Mouse (Mus musculus) ES-Bruce4 (cell line): Measurements from ENCODE around the gene Cd68.

ENCODE experiments used
- CTCF ChIP-seq: IDR thresholded peaks from one replicate; pipeline ENCODE4 v1.8.1; 2011; ENCODE audit warnings: low read depth, low read length
- EP300 ChIP-seq: IDR thresholded peaks from 2 replicates; pipeline ENCODE4 v1.6.1; 2011; ENCODE audit warnings: low read depth, low read length; ENCODE audit not compliant: insufficient read depth

DNA sequence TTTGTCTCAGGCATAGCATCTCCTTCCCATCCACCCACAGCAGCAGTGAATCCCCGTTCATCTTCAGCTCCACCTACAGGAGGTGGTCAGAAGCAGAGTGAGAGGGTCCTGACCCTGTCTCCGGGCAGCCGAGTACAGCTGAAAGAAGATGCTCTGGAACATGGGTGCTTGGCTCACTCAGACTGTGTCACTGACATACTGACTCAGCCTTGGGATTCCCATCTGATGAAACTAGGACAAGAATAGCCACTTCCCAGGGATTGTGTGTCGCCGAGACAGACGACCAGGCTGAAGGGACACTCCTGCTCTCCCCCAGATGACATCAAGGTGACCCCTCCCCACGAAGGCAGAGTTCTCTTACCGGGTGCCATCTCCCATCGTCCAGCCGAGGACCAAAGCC, 49.2 kb downstream of the Cd68 start:
- no peak for TF ChIP-seq CTCF
- TF ChIP-seq EP300, result no peak
